Mouse (Mus musculus) forebrain, postnatal 0 days (tissue): Measurements from ENCODE around the gene Pdia3. TPM values are rescaled to one million over a fixed set of nuclear protein-coding genes. Genes with fewer than 3 reads are reported as not detected.

Source experiments
- ATAC-seq: fragments of 200-750 bp; cut with Nextera tagmentation; 2 replicates; pipeline ENCODE4 v1.8.0; 2017; ENCODE audit warnings: mild to moderate bottlenecking, moderate library complexity
- DNase-seq: peaks from one replicate; pipeline ENCODE4 v3.0.0-alpha.2; 2015
- H3K27ac ChIP-seq: fragments of 300-500 bp; sonication (generic); 2 replicates; pipeline ENCODE4 v1.5.1; 2014; ENCODE audit warnings: low read depth, mild to moderate bottlenecking, antibody characterized with exemption, low read length, moderate library complexity, mixed read lengths
- H3K27me3 ChIP-seq: fragments of 300-500 bp; sonication (generic); 2 replicates; pipeline ENCODE4 v1.6.1; 2014; ENCODE audit warnings: mild to moderate bottlenecking, low read length, mixed read lengths; ENCODE audit not compliant: insufficient read depth
- H3K36me3 ChIP-seq: fragments of 300-500 bp; sonication (generic); 2 replicates; pipeline ENCODE4 v1.6.1; 2014; ENCODE audit warnings: mild to moderate bottlenecking, moderate library complexity; ENCODE audit not compliant: insufficient read depth
- H3K4me1 ChIP-seq: fragments of 300-500 bp; sonication (generic); 2 replicates; pipeline ENCODE4 v1.6.1; 2014; ENCODE audit warnings: antibody characterized with exemption; ENCODE audit not compliant: insufficient read depth
- H3K4me2 ChIP-seq: fragments of 300-500 bp; sonication (generic); 2 replicates; pipeline ENCODE4 v1.6.1; 2014; ENCODE audit warnings: low read depth, mild to moderate bottlenecking, moderate library complexity
- H3K4me3 ChIP-seq: fragments of 300-500 bp; sonication (generic); 2 replicates; pipeline ENCODE4 v1.5.1; 2014; ENCODE audit warnings: low read depth, low read length, mixed read lengths
- H3K9ac ChIP-seq: fragments of 300-500 bp; sonication (generic); 2 replicates; pipeline ENCODE4 v1.6.1; 2014; ENCODE audit warnings: mild to moderate bottlenecking
- H3K9me3 ChIP-seq: fragments of 300-500 bp; sonication (generic); 2 replicates; pipeline ENCODE4 v1.6.1; 2016; ENCODE audit warnings: low read length
- CTCF ChIP-seq: sonication (generic); IDR thresholded peaks from 2 replicates; pipeline ENCODE4 v1.5.1; 2016; ENCODE audit warnings: antibody characterized with exemption, control low read depth, low read depth
- whole genome bisulfite sequencing: fragments of 180-500 bp; shearing (Covaris S2); extraction: QIAGEN DNeasy Blood & Tissue Kit; methylation state at CpG from one replicate; pipeline ENCODE4 v1.1.7; 2014; 5-methylcytosine and 5-hydroxymethylcytosine counted together
- polyA plus RNA-seq: library from polyadenylated mRNA; unstranded; fragments of >200 nt; fragmentation: Nextera tagmentation; extraction: Ambion mirVana; gene quantifications from 2 replicates; pipeline ENCODE4 v1.2.1, GENCODE M21; 2015
- total RNA-seq: library from RNA; depleted of rRNA; stranded (reverse); fragments of >200 nt; gene quantifications from 2 replicates; pipeline ENCODE4 v1.2.3, GENCODE M21; 2014

Pdia3 gene
- total and polyA plus RNA-seq, 2 experiments from 2014 or later: 69.9 to 267 TPM

GRCm38 (mm10) chr2:121448739-121449535 is 35.4 kb downstream of the Pdia3 start, which contains the start of gene Serf2:
Gene Serf2 (plus strand): TSS chr2:121449195.
- peak; percentile 99 for ATAC-seq
- no peak; the same call in 1 of the 2 replicates for TF ChIP-seq CTCF
- H3K4me3 ChIP-seq: peak within 1 kb of the TSS; percentile 91
- H3K9ac ChIP-seq: peak within 1 kb of the TSS; percentile 85
- no peaks in the 10 kb centered on the region for H3K27me3 ChIP-seq
- peak within 1 kb of the TSS; percentile 81 for H3K4me2 ChIP-seq
- no peaks in the 10 kb centered on the region for H3K9me3 ChIP-seq
- peak; percentile 99 for DNase-seq
- peaks cover 20% of the 10 kb centered on the region for H3K36me3 ChIP-seq
- peaks cover 5% of the 10 kb centered on the region; the same call in 1 of the 2 replicates for H3K4me1 ChIP-seq
- WGBS: 2% methylated on average over 67 of the region's 74 CpGs
- H3K27ac ChIP-seq: peak within 1 kb of the TSS; percentile 97

DNA sequence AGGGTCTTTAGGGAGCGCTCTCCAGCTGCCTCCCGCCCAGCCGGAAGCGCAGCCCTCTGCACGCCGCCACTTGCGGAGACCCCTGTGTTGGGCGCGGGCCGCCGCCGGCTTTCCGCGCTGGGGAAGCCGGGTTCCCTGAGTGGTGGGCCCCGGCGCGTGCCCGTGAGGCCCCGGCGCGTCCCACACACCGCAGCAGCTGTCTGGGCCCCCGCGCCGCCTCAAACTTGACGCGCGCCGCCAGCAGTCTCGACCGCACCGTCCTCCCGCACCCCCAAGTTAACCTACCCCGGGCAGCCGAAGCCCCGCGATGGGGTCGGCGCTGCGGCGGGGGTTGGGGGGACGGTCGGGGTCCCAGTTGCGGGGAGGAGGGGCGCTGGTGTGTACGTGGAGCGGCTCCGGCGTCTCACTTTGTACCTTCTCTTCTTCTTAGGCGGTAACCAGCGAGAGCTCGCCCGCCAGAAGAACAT is 36.0 kb downstream of the Pdia3 start:
- peak; percentile 70 for ATAC-seq

GRCm38 (mm10) chr2:121450093-121450492 is 36.5 kb downstream of the Pdia3 start:
- 7% methylated on average over 7 of the region's 7 CpGs for WGBS
- peak overlapping the region; percentile 91 for H3K4me3 ChIP-seq
- H3K27me3 ChIP-seq: no peaks in the 10 kb centered on the region
- no peaks in the 10 kb centered on the region for H3K9me3 ChIP-seq
- H3K4me2 ChIP-seq: peak overlapping the region; percentile 81
- peaks cover 5% of the 10 kb centered on the region; the same call in 1 of the 2 replicates for H3K4me1 ChIP-seq
- ATAC-seq (no peak), DNase-seq (no peak)
- H3K36me3 ChIP-seq: peaks cover 20% of the 10 kb centered on the region
- peak overlapping the region; percentile 97 for H3K27ac ChIP-seq
- H3K9ac ChIP-seq: peak overlapping the region; percentile 85
- no peak for TF ChIP-seq CTCF

More for the DNA sequence above, 36.0 kb downstream of the Pdia3 start:
- Histone ChIP-seq H3K27ac (peak overlapping the region; percentile 97), H3K4me3 (peak overlapping the region; percentile 91), H3K4me1 (peaks cover 5% of the 10 kb centered on the region; the same call in 1 of the 2 replicates), H3K9ac (peak overlapping the region; percentile 85), H3K9me3 (no peaks in the 10 kb centered on the region), H3K36me3 (peaks cover 20% of the 10 kb centered on the region), H3K4me2 (peak overlapping the region; percentile 81), H3K27me3 (no peaks in the 10 kb centered on the region)
- no peak for TF ChIP-seq CTCF
- 2% methylated on average over 53 of the region's 54 CpGs for WGBS
- DNase-seq: no peak

GRCm38 (mm10) chr2:121452361-121452760 is 38.8 kb downstream of the Pdia3 start:
- no peaks in the 10 kb centered on the region for H3K27me3 ChIP-seq
- no peak overlapping the region for H3K4me2 ChIP-seq
- WGBS: 88% methylated on average over 4 of the region's 4 CpGs
- no peak overlapping the region for H3K27ac ChIP-seq
- DNase-seq (no peak), ATAC-seq (no peak)
- H3K4me3 ChIP-seq: no peak overlapping the region
- peaks cover 20% of the 10 kb centered on the region for H3K36me3 ChIP-seq
- no peaks in the 10 kb centered on the region for H3K9me3 ChIP-seq
- no peak overlapping the region for H3K9ac ChIP-seq
- H3K4me1 ChIP-seq: peaks cover 11% of the 10 kb centered on the region; the same call in 1 of the 2 replicates
- TF ChIP-seq CTCF: no peak

GRCm38 (mm10) chr2:121452990-121453389 is 39.4 kb downstream of the Pdia3 start, which contains the start of gene Hypk:
Gene Hypk (plus strand): TSS chr2:121453290.
- H3K4me1 ChIP-seq: peaks cover 15% of the 10 kb centered on the region
- H3K9me3 ChIP-seq: no peaks in the 10 kb centered on the region
- H3K4me3 ChIP-seq: no peak within 1 kb of the TSS
- H3K9ac ChIP-seq: no peak within 1 kb of the TSS
- H3K36me3 ChIP-seq: peaks cover 20% of the 10 kb centered on the region
- H3K27me3 ChIP-seq: no peaks in the 10 kb centered on the region
- ATAC-seq (no peak), DNase-seq (no peak)
- no peak for TF ChIP-seq CTCF
- H3K4me2 ChIP-seq: no peak within 1 kb of the TSS
- WGBS: 77% methylated on average over 4 of the region's 4 CpGs
- no peak within 1 kb of the TSS for H3K27ac ChIP-seq

DNA sequence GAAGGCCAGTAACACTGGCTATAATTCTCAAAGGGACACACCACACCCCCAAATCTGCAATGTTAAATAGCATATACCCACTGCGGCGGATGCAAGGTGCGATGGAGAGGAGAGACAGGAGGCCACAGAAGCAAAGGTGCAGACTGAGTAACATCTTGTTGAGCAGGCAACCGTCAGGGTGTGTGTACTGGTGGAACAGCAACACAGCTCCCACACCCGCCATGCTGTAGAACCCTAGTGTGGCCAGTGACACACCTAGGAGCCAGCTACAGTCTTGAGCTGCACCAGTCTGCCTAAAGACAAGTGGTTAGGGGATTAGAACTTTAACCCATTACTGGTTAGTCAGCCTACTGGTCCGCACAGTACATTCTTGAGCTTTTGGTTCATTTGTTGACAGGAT is 40.3 kb downstream of the Pdia3 start:
- no peak overlapping the region for H3K9ac ChIP-seq
- 83% methylated on average over 6 of the region's 6 CpGs for WGBS
- H3K27me3 ChIP-seq: no peaks in the 10 kb centered on the region
- DNase-seq (no peak), ATAC-seq (no peak)
- no peak overlapping the region for H3K27ac ChIP-seq
- no peaks in the 10 kb centered on the region for H3K9me3 ChIP-seq
- no peak overlapping the region for H3K4me2 ChIP-seq
- peaks cover 16% of the 10 kb centered on the region for H3K4me1 ChIP-seq
- peaks cover 20% of the 10 kb centered on the region for H3K36me3 ChIP-seq
- no peak overlapping the region for H3K4me3 ChIP-seq
- no peak for TF ChIP-seq CTCF

DNA sequence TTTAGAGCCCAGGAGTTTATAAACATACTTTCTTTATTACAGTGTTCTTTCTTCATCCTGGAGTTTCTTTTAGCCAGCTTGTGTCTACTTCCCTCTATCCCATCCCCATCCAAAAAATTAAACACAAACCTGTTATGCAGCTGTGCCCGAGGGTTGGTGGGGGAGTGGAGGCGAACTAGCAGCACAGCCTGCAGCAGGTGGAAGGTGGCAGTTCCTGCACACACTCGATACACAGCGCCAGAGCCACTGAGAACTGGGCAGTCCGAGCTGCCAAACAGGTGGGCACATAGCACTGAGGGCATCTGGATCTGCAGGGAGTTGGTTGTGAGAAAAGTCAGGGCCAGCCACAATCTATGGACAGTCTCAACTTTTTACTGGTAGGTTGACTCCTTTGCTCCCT is 42.0 kb downstream of the Pdia3 start:
- no peak for TF ChIP-seq CTCF
- Histone ChIP-seq H3K4me2 (no peak overlapping the region), H3K4me3 (no peak overlapping the region), H3K27me3 (no peaks in the 10 kb centered on the region), H3K9ac (no peak overlapping the region), H3K36me3 (peaks cover 20% of the 10 kb centered on the region), H3K27ac (no peak overlapping the region), H3K4me1 (peaks cover 11% of the 10 kb centered on the region), H3K9me3 (no peaks in the 10 kb centered on the region)
- no peak for DNase-seq
- ATAC-seq: no peak
- 84% methylated on average over 5 of the region's 5 CpGs for WGBS
